Mouse (Mus musculus): ENCODE results near the gene Cish.

- TF ChIP-seq CTCF (IDR thresholded peaks at IDR 0.05; ENCODE audit: extremely low read depth, insufficient read depth, low read length), result no peak
- TF ChIP-seq POLR2A (IDR thresholded peaks at IDR 0.05; ENCODE audit: extremely low read depth, insufficient read depth, low read length), result no peak
These were observed 11.5 kb downstream of the Cish start for GRCm38 (mm10) chr9:107307099-107307872.
